Mouse (Mus musculus) neural tube, embryonic 11.5 days (tissue): ENCODE data around the gene Cdk14. TPM values are rescaled to one million over a fixed set of nuclear protein-coding genes. Genes with fewer than 3 reads are reported as not detected.
A peak's percentile ranks its signal among the peaks of the same experiment; 100 is the strongest.

ENCODE experiments used
- ATAC-seq: fragments of 200-750 bp; cut with Nextera tagmentation; 2 replicates; pipeline ENCODE4 v1.8.0; 2017; ENCODE audit warnings: moderate number of reproducible peaks, mild to moderate bottlenecking, moderate TSS enrichment, moderate library complexity; ENCODE audit not compliant: insufficient read depth, low FRiP score, low TSS enrichment
- DNase-seq: peaks from one replicate; pipeline ENCODE4 v3.0.0-alpha.2; 2015; ENCODE audit warnings: low spot score
- H3K27ac ChIP-seq: fragments of 300-500 bp; sonication (generic); 2 replicates; pipeline ENCODE4 v1.5.1; 2014; ENCODE audit warnings: low read depth, mild to moderate bottlenecking, low read length
- H3K27me3 ChIP-seq: fragments of 300-500 bp; sonication (generic); 2 replicates; pipeline ENCODE4 v1.6.1; 2014; ENCODE audit warnings: mild to moderate bottlenecking, low read length, mixed read lengths; ENCODE audit not compliant: control insufficient read depth, insufficient read depth
- H3K36me3 ChIP-seq: fragments of 300-500 bp; sonication (generic); 2 replicates; pipeline ENCODE4 v1.6.1; 2014; ENCODE audit warnings: mild to moderate bottlenecking, low read length, moderate library complexity, mixed read lengths; ENCODE audit not compliant: control insufficient read depth, insufficient read depth
- H3K4me1 ChIP-seq: fragments of 300-500 bp; sonication (generic); 2 replicates; pipeline ENCODE4 v1.6.1; 2014; ENCODE audit warnings: low read length, mixed read lengths; ENCODE audit not compliant: control insufficient read depth, insufficient read depth
- H3K4me2 ChIP-seq: fragments of 300-500 bp; sonication (generic); 2 replicates; pipeline ENCODE4 v1.6.1; 2014; ENCODE audit warnings: low read depth, mild to moderate bottlenecking, moderate library complexity
- H3K4me3 ChIP-seq: fragments of 300-500 bp; sonication (generic); 2 replicates; pipeline ENCODE4 v1.5.1; 2014; ENCODE audit warnings: low read depth, low read length
- H3K9ac ChIP-seq: fragments of 300-500 bp; sonication (generic); 2 replicates; pipeline ENCODE4 v1.6.1; 2014; ENCODE audit warnings: mild to moderate bottlenecking, low read length
- H3K9me3 ChIP-seq: fragments of 300-500 bp; sonication (generic); 2 replicates; pipeline ENCODE4 v1.6.1; 2016; ENCODE audit warnings: low read length; ENCODE audit not compliant: control insufficient read depth
- WGBS: fragments of 180-500 bp; shearing (Covaris S2); extraction: QIAGEN DNeasy Blood & Tissue Kit; methylation state at CpG from one replicate; pipeline ENCODE4 v1.1.7; 2014; 5-methylcytosine and 5-hydroxymethylcytosine counted together
- polyA plus RNA-seq: library from polyadenylated mRNA; unstranded; fragments of >200 nt; fragmentation: Nextera tagmentation; extraction: Ambion mirVana; gene quantifications from 2 replicates; pipeline ENCODE4 v1.2.1, GENCODE M21; 2014

Gene Cdk14
- polyA plus RNA-seq, 1 experiment from 2014 or later: 29.5 TPM

GRCm38 (mm10) chr5:4805228-4805627, 614.9 kb downstream of the Cdk14 start:
- ATAC-seq: no peak
- H3K9ac ChIP-seq: no peak overlapping the region
- H3K27ac ChIP-seq: no peak overlapping the region
- no peak overlapping the region for H3K4me2 ChIP-seq
- no peaks in the 10 kb centered on the region for H3K27me3 ChIP-seq
- no peaks in the 10 kb centered on the region for H3K9me3 ChIP-seq
- H3K4me1 ChIP-seq: no peaks in the 10 kb centered on the region
- no peak overlapping the region for H3K4me3 ChIP-seq
- DNase-seq: no peak
- WGBS: 51% methylated on average over 4 of the region's 4 CpGs
- H3K36me3 ChIP-seq: no peaks in the 10 kb centered on the region

- no peak overlapping the region for H3K9ac ChIP-seq
- DNase-seq (no peak), ATAC-seq (no peak)
- no peaks in the 10 kb centered on the region for H3K9me3 ChIP-seq
- 84% methylated on average over 5 of the region's 5 CpGs for WGBS
- no peak overlapping the region for H3K4me2 ChIP-seq
- H3K4me3 ChIP-seq: no peak overlapping the region
- no peaks in the 10 kb centered on the region for H3K36me3 ChIP-seq
- H3K27me3 ChIP-seq: no peaks in the 10 kb centered on the region
- H3K27ac ChIP-seq: no peak overlapping the region
- no peaks in the 10 kb centered on the region for H3K4me1 ChIP-seq
These were observed 616.4 kb downstream of the Cdk14 start for GRCm38 (mm10) chr5:4803708-4804107.

GRCm38 (mm10) chr5:4801971-4802370, 618.1 kb downstream of the Cdk14 start:
- Histone ChIP-seq H3K4me1 (no peaks in the 10 kb centered on the region), H3K4me2 (no peak overlapping the region), H3K27me3 (no peaks in the 10 kb centered on the region), H3K4me3 (no peak overlapping the region), H3K9me3 (no peaks in the 10 kb centered on the region), H3K36me3 (no peaks in the 10 kb centered on the region), H3K27ac (no peak overlapping the region), H3K9ac (no peak overlapping the region)
- DNase-seq (no peak), ATAC-seq (no peak)

- no peak overlapping the region for H3K27ac ChIP-seq
- ATAC-seq (peak; percentile 81), DNase-seq (no peak)
- H3K9ac ChIP-seq: no peak overlapping the region
- H3K9me3 ChIP-seq: no peaks in the 10 kb centered on the region
- H3K27me3 ChIP-seq: no peaks in the 10 kb centered on the region
- H3K4me1 ChIP-seq: no peaks in the 10 kb centered on the region
- no peaks in the 10 kb centered on the region for H3K36me3 ChIP-seq
- WGBS: 53% methylated on average over 8 of the region's 8 CpGs
- no peak overlapping the region for H3K4me2 ChIP-seq
- no peak overlapping the region for H3K4me3 ChIP-seq
These were observed 618.8 kb downstream of the Cdk14 start for GRCm38 (mm10) chr5:4801096-4801850.

- 80% methylated on average over 3 of the region's 3 CpGs for WGBS
- Histone ChIP-seq H3K4me1 (no peaks in the 10 kb centered on the region), H3K4me2 (no peak overlapping the region), H3K27me3 (no peaks in the 10 kb centered on the region), H3K36me3 (no peaks in the 10 kb centered on the region), H3K9ac (no peak overlapping the region), H3K27ac (no peak overlapping the region), H3K9me3 (no peaks in the 10 kb centered on the region), H3K4me3 (no peak overlapping the region)
- ATAC-seq (no peak), DNase-seq (no peak)
These were observed 628.9 kb downstream of the Cdk14 start for GRCm38 (mm10) chr5:4791219-4791618.

GRCm38 (mm10) chr5:4790265-4790664, 629.8 kb downstream of the Cdk14 start:
- DNase-seq (no peak), ATAC-seq (no peak)
- H3K27ac ChIP-seq: no peak overlapping the region

GRCm38 (mm10) chr5:4788484-4788883, 631.6 kb downstream of the Cdk14 start:
- Histone ChIP-seq H3K27ac (no peak overlapping the region), H3K9ac (no peak overlapping the region), H3K36me3 (no peaks in the 10 kb centered on the region), H3K4me1 (no peaks in the 10 kb centered on the region), H3K4me2 (no peak overlapping the region), H3K4me3 (no peak overlapping the region), H3K27me3 (no peaks in the 10 kb centered on the region), H3K9me3 (no peaks in the 10 kb centered on the region)
- no peak for DNase-seq
- no peak for ATAC-seq
- WGBS: 93% methylated on average over 3 of the region's 3 CpGs

More at GRCm38 (mm10) chr5:4790265-4790664, 629.8 kb downstream of the Cdk14 start:
- Histone ChIP-seq H3K4me3 (no peak overlapping the region), H3K36me3 (no peaks in the 10 kb centered on the region), H3K9me3 (no peaks in the 10 kb centered on the region), H3K27me3 (no peaks in the 10 kb centered on the region), H3K4me1 (no peaks in the 10 kb centered on the region), H3K4me2 (no peak overlapping the region), H3K9ac (no peak overlapping the region)
- 83% methylated on average over 4 of the region's 4 CpGs for WGBS

GRCm38 (mm10) chr5:4786816-4787215, 633.3 kb downstream of the Cdk14 start:
- Histone ChIP-seq H3K9me3 (no peaks in the 10 kb centered on the region), H3K27ac (no peak overlapping the region), H3K4me1 (no peaks in the 10 kb centered on the region), H3K36me3 (no peaks in the 10 kb centered on the region), H3K4me2 (no peak overlapping the region), H3K27me3 (no peaks in the 10 kb centered on the region), H3K9ac (no peak overlapping the region), H3K4me3 (no peak overlapping the region)
- DNase-seq (no peak), ATAC-seq (no peak)
- WGBS: 83% methylated on average over 3 of the region's 3 CpGs

- ATAC-seq (no peak), DNase-seq (no peak)
- Histone ChIP-seq H3K4me1 (no peaks in the 10 kb centered on the region), H3K36me3 (no peaks in the 10 kb centered on the region), H3K4me2 (no peak overlapping the region), H3K27ac (no peak overlapping the region), H3K27me3 (no peaks in the 10 kb centered on the region), H3K4me3 (no peak overlapping the region), H3K9me3 (no peaks in the 10 kb centered on the region), H3K9ac (no peak overlapping the region)
- 89% methylated on average over 3 of the region's 3 CpGs for WGBS
These were observed 641.8 kb downstream of the Cdk14 start for GRCm38 (mm10) chr5:4778274-4778673.
